Mouse (Mus musculus): Measurements from ENCODE around the gene Olfr1321. TPM values are rescaled to one million over a fixed set of nuclear protein-coding genes. Genes with fewer than 3 reads are reported as not detected.

Gene Olfr1321
- not detected for total RNA-seq (2021)
- long read RNA-seq, experiment 1 = 0 reads
- long read RNA-seq, experiment 2 = 0 reads

DNA sequence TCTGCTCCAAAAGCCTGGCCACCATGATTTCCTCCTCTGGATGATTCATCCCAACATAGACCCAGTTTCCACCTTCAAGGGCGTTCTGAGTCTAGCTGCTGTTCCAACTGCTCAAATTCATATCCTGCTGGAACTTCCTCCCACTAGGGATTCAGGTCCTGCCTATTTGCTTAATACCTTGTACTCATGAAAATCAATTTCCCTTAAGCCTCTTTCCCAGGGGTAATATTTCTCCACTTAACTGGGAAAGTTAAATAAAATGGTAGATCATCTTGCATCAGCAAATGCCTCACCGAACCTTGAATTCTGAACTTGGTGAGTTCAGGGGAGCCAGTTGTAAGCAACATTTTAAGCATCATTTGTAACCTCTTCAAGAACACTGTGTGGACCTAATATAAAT, at the start of gene Olfr1321:
Olfr1321 (minus strand) TSS at position 101 of the 400 bp plus-strand sequence.
- DNase-seq = no peak

DNA sequence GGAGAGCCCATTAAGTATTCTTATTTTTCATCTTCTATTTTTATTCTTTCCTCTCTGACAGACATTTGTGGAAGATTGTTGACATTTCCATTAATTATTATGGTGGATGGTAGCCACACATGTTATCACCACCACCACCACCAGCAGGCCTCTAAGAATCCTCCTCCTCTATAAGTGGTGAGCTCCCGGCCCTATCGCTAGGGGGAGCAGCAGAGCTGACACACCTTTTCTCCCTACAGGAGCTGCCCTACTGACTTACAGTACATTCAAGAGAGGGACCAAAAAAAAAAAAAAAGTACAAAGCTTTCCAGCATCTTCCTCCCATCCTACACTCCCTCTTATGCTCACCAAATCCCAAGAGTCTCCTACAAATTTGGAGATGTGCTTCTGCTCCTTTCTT, 36.0 kb upstream of the Olfr1321 start:
- peak; percentile 16 for DNase-seq

DNA sequence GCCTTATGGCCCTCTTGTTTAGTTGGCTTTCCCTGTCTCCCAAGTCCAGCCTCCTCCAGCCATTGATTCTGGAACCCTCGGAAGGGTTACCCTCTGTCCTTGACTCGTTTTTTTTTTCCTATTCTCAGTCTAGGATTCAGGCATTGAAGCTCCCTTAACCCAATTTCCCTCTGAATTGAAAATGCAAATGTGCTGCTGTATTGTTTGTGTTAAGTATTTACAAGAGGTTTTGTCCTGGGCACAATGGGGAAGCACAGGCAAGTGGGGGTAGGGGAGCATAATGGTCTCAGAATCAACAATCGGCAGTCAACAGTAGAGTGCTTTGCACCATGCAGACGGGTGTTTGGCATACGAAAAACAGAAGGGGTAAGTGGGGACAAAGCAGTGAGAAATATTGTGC, 10.3 kb upstream of the Olfr1321 start:
- DNase-seq = no peak

Other genes starting within 250 kb of the Olfr1321 start
- not detected for gene Olfr1320, start 62.7 kb downstream of the Olfr1321 start, total RNA-seq (2021)
- 1 to 10 TPM; 3.3 to 8.2 TPM for gene Igsf1, start 62.7 kb upstream of the Olfr1321 start, total RNA-seq (2021)
- gene Olfr1322, start 156.4 kb upstream of the Olfr1321 start, total RNA-seq (2021) = not detected